Mouse (Mus musculus): Measurements from ENCODE around the gene Ripply3.
"Not testable (repeated sequence)": the region's sequence is repeated elsewhere in the genome, so short reads cannot be mapped to it uniquely, and the experiment has no call there.

Ripply3 gene

DNA sequence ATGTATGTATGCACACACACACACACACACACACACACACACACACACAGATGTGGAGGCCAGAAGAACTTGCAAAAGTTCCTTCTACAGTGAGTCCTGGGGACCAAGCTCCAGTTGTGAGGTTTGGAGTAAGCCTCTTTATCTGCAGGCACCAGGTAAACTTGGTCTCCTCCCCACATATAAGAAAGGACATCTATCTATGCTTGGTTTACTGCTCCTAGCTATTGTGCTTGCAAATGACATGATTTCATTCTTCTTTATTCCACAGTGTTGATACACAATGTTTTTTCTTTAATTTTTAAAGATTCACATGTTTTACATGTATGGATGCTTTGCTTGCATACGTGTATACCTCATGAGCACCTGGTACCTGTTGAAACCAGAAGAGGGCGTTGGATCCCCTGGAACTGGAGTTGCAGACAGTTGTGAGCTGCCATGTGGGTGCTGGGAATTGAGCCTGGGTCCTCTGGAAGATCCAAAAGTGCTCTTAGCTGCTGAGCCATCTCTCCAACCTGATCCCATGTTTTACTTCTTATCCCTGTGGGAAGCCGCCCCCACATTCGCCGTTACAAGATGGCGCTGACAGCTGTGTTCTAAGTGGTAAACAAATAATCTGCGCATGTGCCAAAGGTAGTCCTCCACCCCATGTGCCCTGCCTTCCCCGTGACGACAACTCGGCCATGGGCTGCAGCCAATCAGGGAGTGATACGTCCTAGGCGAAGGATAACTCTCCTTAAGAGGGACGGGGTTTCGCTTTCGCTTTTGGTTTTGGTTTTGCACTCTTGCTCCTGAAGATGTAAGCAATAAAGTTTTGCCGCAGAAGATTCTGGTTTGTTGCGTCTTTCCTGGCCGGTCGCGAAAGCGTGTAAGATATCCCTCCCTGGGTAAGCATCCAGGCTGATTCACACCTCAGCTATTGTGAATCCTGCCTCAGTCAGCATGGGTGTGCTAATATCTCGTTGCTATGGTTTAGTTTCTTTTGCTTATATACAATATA is 11.2 kb downstream of the Ripply3 start:
- POLR2A ChIA-PET, CTCF ChIA-PET: not testable (repeated sequence)

DNA sequence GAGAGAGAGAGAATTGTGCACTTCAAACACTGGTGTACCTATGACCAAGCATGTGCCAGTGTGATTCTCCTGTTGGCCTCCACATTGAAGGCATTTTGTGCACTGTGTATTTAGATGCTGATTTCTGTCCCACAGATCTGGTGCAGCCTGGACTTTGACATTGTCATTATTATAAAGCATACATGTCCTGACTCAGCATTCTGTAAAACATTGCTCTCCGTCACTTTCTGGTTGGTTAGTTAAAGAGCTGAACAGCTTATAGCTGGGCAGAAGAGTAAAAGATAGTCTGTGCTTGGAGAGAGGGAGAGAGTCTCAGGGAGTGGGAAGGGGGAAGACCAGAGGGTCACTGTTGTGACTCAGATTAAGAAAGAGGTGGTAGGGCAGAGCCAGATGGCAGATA is 17.5 kb downstream of the Ripply3 start:
- POLR2A ChIA-PET: interaction anchor here in 1 of 4 experiments (0.8 kb wide), 1 partner anchor 9 kb away, joined by 5 read pairs; no protein-coding TSS in a partner anchor
- CTCF ChIA-PET: interaction anchor here in 1 of 4 experiments (0.6 to 0.9 kb wide), 2 partner anchors 32 to 41 kb away, joined by 3 read pairs; no protein-coding TSS in a partner anchor

DNA sequence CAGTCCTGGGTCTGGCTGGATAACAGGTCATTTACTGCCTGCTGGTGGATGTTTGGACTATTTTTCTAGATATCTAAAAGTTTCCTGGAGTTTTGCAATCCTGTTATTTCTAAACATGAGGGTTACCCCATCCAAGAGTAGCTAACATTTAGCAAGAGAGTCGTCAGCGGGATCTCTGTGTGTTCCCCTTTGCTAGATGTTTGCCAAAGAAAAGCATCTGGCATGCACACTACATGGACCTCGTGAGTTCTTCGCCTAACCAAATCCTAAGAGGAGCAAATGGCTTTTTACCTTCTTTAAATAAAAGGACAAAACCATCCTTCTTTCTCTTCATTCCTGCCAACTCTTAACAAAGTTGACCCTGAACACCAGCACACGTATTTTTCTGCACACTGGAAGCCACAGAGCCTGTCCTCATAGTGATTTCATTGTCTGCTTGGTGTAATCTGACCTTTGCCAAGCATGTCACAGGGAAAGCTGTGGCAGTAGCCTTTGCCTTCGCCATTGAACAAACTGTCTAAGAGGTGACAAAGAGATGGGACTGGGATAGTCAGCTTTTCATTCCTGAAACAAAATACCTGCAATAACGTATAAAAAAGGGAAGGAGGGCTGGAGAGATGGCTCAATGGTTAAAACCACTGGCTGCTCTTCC is 19.0 kb downstream of the Ripply3 start:
- ChIA-PET CTCF (no interaction called here), POLR2A (interaction anchor here in 1 of 4 experiments (0.6 kb wide), 1 partner anchor 184 kb away, joined by 3 read pairs; no protein-coding TSS in a partner anchor)

DNA sequence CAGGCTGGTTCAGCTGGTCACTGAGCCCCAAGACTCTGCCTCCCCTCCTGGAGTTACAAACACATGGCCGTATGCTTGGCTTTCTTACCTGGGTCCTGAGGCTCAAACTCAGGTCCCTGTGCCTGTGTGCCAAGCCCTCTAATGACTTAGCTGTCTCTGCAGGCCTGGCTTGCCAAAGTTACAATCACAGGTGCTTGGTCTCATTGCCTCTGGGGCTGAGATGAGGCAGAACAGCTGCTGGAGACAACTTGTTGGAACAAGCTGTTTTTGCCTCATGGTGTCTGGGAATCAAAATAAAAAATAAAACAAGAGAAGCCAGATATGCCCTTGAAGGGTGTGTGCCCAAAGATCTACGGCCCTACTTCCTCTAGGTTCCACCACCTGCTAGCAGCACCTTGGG is 20.6 kb downstream of the Ripply3 start:
- POLR2A ChIA-PET: interaction anchor here in 1 of 4 experiments (1.2 to 1.5 kb wide), 2 partner anchors 12 to 21 kb away, joined by 3 to 4 read pairs; partner anchors contain the start of gene Ttc3
- CTCF ChIA-PET: interaction anchor here in 1 of 4 experiments (0.6 kb wide), 1 partner anchor 94 kb away, joined by 3 read pairs; no protein-coding TSS in a partner anchor

DNA sequence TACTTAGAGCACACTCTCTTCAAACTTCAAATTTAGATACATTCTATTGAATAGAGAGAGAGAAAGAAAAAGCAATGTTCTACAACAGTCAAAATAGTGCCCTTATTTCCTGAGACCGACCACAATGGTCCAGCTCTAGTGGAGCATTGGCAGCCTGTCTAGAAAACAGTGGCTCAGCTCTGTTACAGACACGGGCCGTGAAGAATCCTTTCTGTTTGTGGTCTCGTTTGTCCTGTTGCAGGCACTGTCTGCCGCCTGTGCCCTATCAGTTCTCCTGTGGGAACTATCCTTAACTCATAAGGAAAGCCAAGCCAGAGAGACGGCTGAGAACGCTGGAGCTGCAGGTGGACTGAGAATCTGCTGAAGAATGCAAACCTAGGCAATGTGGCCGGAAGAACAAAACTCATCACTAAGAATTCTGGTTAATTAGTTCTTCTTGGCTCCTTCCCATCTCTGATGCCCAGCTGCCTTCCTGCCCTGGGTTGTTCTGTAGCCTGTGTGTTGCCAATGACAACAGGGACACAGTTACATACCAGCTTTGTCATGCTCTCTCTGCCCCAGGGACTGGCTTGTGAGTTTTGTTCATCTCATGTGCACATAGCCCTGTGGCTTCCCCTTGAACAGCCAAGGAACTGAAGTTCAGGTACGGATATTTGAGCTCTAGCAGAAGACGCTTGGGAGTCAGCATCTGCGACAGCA is 21.5 kb downstream of the Ripply3 start:
- ChIA-PET CTCF (interaction anchor here in 1 of 4 experiments (0.6 kb wide), 1 partner anchor 95 kb away, joined by 3 read pairs; no protein-coding TSS in a partner anchor), POLR2A (interaction anchor here in 1 of 4 experiments (1.2 to 1.5 kb wide), 2 partner anchors 13 to 20 kb away, joined by 3 to 4 read pairs; partner anchors contain the start of gene Ttc3)

DNA sequence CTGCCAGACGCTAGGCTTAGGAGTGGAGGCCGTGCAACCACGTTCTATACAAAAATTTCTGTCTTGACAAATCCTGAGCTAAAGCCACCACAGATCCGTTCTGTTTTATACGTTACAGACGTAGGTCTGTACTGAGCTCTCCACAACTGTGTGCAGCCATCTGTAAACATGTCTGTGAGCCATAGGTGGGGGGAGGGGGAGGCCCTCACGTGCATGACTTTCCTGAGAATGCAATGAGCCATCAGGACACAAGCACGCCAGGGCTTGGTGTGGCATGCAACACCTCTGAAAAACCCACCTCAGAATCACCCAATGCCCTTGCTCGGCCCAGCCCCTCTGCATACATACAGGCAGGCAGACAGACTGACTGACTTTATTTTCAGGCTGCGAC is 22.1 kb downstream of the Ripply3 start:
- ChIA-PET POLR2A (interaction anchor here in 2 of 4 experiments (0.6 to 1.5 kb wide), 2 partner anchors 14 to 1871 kb away, joined by 4 to 5 read pairs; no protein-coding TSS in a partner anchor), CTCF (no interaction called here)

DNA sequence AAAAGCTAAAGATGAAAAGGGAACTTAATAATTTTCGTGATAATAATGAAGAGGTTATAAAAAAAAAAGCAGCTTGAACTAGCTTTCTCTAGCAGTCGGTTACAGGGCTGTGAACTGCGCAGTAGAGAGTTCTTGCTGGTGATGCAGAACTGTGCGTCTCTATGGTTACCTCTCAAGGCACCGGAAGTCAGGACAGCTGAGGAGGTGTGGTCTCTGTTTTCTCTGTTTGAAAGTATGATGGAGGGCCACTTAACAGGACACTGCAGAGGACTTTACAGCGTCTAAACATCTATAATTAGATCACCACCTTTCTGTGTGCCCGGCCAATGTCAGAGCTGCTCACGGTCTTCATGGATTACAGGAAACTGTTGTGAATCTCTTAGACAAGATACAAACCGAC is 26.2 kb downstream of the Ripply3 start:
- CTCF ChIA-PET: interaction anchor here in 3 of 4 experiments (0.7 to 1.2 kb wide), 5 partner anchors 14 to 685 kb away, joined by 3 to 4 read pairs (median 4); no protein-coding TSS in a partner anchor
- POLR2A ChIA-PET: interaction anchor here in 3 of 4 experiments (0.5 to 2.0 kb wide), 4 partner anchors 9 to 166 kb away, joined by 3 to 7 read pairs (median 4); no protein-coding TSS in a partner anchor

DNA sequence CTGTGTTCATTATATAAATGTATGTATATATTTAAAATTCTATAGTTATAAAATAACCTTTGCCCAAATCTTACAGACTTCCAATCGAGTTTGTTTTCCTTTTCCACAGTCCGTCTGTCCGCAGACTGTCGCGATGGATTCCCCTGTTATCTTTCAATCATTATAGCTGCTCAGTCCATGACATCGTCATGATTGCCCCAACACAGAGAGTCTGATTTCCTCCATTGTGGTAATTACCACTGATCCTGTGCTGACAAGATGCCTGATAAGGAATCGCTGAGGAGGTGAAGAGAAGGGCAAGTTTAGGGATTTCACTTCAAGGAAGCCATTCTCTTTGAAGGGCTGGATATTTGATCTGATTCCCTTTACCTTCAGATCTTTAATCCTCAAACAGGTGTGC is 27.8 kb downstream of the Ripply3 start:
- POLR2A ChIA-PET: interaction anchor here in 1 of 4 experiments (0.6 to 2.0 kb wide), 2 partner anchors 46 to 398 kb away, joined by 4 to 7 read pairs; no protein-coding TSS in a partner anchor

DNA sequence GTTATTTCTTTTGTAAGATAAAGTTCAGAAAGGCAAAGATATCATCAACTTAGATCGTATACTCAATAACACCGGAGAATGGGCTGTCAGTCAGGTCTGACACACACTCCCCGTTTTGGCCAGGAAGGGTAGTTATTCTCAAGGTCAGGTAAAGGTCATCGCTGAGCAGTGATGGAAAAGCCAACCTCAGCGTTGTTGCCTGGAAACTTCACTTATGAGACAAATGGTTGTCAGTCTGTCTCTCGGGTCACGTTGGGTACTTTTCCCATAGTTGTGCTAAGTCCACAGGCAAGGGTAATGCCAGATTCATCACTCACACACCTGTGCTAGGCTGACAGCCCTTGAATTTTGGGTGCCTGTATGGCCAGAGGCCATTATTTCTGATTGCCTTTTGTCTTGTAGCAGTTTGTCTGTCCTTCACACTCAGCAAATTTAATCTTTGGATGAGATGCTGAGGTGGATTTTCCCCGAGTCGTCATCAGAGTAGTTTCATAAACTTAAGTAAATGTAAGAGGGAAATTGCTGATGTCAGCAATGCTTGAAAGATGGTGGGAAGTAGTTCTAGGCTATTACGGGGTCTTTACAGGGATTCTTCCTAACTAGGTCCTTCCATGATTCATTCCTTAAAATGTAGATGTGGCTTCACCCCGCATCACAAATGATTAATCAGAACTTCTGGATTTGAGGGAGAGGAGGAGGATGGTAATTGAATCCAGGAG is 28.7 kb downstream of the Ripply3 start:
- POLR2A ChIA-PET: no interaction called here
- CTCF ChIA-PET: no interaction called here

More for the DNA sequence above, 27.8 kb downstream of the Ripply3 start:
- CTCF ChIA-PET: no interaction called here

DNA sequence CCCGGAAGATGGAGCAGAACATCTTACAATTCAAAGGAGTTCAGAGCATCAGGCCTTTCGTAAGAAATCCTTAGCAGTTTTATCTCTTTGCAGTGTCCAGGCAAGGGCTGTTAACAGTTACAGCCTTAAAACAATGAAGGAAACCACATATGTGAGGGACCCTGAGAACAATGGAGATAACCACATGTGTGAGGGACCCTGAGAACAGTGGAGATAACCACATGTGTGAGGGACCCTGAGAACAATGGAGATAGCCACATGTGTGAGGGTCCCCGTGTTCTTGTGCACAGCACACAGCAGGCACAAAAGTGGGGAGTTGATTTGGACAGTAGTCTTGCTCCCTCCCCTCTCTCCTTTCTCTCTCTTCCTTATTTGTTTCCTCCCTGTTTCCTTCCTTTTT is 29.9 kb downstream of the Ripply3 start:
- CTCF ChIA-PET: no interaction called here
- POLR2A ChIA-PET: no interaction called here

DNA sequence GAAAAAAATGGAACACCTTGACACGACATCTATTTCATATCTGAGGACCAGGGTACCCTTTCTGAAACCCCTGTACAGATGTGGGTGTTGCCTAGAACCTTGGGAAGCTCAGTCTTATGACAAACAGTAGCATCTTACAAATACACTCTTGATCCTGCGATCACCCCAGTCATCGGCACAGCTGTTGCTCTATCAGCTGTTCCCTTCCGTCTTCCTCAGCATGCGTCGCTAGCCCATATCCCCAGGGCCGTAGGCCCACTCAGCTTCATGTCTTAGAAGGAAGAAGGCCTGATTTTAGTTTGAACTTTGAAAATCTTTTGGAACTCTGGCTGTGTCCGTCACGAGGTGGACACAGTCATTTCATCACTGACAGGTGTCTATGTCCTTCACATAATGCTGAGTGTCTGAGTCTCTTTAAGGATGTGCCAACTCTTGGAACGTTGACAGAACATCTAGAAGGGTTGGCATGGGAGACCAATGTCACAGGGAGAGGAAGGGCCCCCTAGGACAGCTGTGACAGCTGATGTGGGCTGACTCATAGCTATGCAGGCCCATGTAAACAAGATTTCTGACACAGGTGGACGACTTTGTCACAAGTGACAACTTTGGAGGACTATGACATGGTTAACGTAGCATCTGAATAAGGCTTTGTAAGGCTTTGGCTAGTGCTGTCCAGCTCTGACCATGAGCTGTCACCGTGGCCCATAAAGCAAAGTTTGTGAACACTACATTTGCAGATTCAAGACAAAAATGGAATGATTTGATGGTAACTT is 32.5 kb downstream of the Ripply3 start:
- ChIA-PET CTCF (no interaction called here), POLR2A (interaction anchor here in 1 of 4 experiments (2.0 kb wide), 1 partner anchor 9 kb away, joined by 5 read pairs; the partner anchor contains the start of gene Ttc3)

DNA sequence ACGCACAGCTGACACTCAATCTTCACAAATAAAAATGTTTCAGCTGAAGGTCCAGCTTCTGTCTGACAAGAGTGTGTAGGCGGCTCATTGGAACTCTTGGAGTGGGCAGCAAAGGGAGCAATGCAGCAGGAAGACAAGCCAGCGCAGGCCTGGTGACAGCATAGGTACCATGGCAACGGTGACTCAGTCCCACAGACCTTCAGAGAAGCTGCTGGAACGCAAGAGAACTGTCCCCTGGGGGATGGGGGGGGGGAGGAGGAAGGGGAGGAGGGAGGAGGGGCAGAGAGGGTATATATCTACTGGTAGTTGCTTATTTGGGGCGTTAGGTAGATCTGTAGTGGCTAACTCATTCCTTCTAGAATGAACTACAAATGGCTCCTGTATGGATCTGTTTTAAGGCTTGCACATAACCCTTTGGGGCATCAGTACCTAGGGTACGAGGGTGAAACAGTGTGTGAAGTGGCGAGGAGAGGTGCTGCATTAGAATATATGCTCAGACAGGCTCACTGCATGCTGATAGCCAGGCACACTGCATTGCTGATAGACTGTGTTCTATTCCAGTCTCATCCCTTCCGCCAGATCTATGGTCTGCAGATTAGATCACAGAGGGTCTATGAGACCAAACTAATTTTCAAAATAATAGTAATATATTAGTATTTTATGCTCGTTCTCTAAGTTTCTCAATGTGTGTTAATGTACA is 34.1 kb downstream of the Ripply3 start:
- POLR2A ChIA-PET: interaction anchor here in 2 of 4 experiments (0.5 to 0.8 kb wide), 3 partner anchors 196 to 430 kb away, joined by 3 read pairs; no protein-coding TSS in a partner anchor

DNA sequence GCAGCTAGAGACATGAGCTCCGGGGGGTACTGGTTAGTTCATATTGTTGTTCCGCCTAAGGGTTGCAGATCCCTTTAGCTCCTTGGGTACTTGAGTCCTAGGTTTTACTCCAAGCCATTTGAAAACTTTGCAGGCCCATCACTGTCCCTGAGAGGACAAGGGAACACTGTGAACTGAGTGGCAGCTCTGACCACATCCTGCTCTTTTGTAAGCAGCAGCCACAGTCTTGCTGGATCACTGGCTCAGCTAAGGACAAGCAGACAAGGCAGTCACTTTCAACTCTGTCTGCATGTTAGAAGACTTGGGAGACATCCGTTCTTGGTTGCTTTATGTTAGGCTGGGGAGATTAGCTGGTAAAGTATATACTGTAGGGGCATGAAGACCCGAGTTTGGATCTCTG is 35.6 kb downstream of the Ripply3 start:
- ChIA-PET CTCF (no interaction called here), POLR2A (no interaction called here)

More for the DNA sequence above, 34.1 kb downstream of the Ripply3 start:
- CTCF ChIA-PET: no interaction called here

DNA sequence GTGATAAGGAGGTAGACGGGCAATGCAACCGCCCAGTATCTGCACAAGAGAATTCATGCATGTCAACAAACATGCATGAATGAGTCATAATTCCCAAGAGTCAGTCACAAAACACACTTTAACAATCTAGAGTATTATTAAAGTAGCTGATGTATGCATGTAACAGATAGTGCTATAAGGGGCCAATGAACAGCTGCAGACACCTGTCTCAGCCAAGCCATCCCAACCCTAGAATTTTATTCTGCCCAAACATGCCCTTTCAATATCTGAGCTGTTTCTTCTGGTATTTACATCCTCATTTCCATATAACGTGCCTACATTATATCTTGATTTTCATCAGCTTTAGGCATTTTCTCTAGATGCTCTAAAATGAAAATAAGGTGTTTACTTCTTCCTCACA is 37.2 kb downstream of the Ripply3 start:
- ChIA-PET CTCF (no interaction called here), POLR2A (no interaction called here)

DNA sequence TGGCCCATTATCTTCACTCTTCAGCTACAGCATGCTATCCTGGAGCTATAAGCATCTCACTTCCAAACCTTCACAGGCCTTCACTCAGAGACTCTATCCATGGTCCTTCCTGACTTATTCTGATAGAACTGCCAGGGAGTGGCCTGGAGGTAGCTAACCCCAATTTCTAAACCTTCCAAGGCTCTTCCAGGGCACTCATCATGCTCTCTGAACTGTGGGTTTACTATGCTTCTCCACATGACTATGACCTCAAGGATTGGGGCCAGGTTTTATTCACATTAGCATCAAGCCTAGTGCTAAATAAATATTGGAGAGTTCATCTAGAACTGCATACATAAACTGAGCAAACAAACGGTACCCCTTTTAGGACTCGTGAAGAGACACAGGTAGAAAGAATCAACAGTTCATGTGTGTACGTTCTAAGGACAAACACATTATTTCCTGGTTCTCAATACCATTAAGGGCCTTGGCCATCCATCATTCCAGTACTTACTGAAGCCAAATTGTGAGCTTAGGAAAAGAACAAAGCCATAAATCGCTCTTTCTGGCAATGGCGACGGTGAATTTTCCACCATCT is 41.5 kb downstream of the Ripply3 start:
- ChIA-PET CTCF (interaction anchor here in 2 of 4 experiments (0.6 to 1.2 kb wide), 3 partner anchors 16 to 455 kb away, joined by 3 read pairs; partner anchors contain the start of gene Hlcs (in 1 of the 2)), POLR2A (interaction anchor here in 3 of 4 experiments (0.6 to 3.5 kb wide), 19 partner anchors 10 to 683 kb away, joined by 3 to 19 read pairs (median 4); partner anchors contain the start of genes Hlcs (in 2 of the 3) and Morc3 (in 1 of the 3))
